Mouse (Mus musculus) left cerebral cortex, adult 18-20 months (tissue): ENCODE data around the gene Mfsd11. TPM values are rescaled to one million over a fixed set of nuclear protein-coding genes. Genes with fewer than 3 reads are reported as not detected.
"Not testable (repeated sequence)": the region's sequence is repeated elsewhere in the genome, so short reads cannot be mapped to it uniquely, and the experiment has no call there.

Source experiments
- DNase-seq, 2 experiments: peaks; one replicate each; pipeline ENCODE4 v3.0.0; 2021 to 2022; ENCODE audit warnings: low spot score in 2 of 2, mixed read lengths in 1 of 2
- total RNA-seq, 2 experiments: library from RNA; stranded (reverse); gene quantifications; 2 replicates each; pipeline ENCODE4 v1.2.3; 2021

The Mfsd11 gene
- total RNA-seq, 2 experiments from 2014 or later, result 40.3 to 44.9 TPM

GRCm38 (mm10) chr11:116847187-116848085, 4.8 kb upstream of the Mfsd11 start:
- no peak for DNase-seq

DNA sequence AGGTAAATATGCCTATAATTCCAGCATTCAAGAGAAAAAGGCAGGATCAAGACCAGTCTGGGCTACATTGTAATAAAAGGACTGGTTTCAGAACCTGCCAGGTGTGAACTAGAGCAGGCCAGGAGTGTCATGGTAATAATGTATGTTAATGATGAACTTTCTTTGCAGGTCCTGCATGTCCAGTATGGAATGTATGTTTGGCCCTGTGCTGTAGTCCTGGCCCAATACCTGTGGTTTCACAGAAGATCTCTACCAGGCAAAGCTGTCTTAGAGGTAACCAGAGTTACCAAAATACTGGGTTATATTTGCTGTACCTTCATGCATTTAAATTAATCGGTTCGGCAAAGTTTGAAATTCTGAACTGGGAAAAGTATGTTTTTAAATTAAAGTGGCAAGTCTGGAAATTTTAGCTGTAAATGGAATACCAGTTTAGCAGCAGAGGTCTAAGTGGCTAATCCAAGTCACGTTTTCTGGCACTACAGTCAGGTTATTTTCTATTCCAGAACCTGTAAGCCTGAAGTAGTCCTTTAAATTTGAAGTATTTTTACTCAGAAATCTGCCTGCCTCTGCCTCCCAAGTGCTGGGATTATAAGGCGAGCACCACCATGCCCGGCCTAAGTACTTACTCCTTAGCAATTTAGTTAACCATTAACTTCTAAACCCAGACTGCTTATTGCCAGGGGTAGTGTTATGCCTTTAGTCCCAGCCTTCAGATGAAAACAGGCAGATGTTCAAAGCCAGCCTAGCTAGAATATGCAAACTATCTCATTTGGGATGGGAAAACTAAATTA, 4.0 kb upstream of the Mfsd11 start:
- no peak for DNase-seq

- not testable (repeated sequence) for DNase-seq
Observed at GRCm38 (mm10) chr11:116848877-116849178, 3.4 kb upstream of the Mfsd11 start.

DNA sequence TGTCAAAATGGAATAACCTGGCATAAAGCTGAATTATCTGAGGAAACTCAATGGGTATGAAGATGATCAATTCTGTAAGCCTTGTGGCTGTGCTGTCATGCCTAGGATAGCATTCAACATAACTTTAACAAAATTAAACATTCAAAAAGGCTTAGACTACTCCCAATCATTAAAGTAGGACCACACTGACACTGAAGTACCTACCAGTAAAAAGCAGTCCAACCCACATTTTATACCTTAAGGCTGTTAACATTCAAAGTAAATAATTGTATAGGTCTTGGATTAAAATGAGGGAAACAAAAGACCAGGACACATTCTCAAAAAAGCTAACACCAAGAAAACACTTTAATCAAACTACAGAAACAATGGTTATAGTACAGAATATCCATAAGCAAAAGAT, 2.7 kb upstream of the Mfsd11 start:
- DNase-seq, result no peak

DNA sequence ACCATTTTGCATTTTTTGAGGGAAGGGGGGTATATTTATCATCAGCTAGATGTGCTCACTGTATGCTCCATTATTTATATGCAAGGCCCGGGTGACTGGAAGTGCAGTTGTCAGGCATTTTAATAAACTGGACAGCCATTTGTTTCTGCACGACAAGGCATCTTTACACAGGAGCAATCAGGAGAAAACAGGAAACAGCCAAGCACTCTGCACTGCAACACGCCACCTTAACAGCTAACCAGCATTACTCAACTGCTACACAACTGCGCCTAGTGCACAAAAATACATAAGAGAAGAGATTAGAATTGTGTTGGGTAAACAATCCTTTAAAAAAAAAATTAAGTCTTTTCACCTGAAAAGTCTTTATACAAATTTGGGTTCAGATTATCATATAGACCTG, 2.2 kb upstream of the Mfsd11 start:
- no peak for DNase-seq

DNA sequence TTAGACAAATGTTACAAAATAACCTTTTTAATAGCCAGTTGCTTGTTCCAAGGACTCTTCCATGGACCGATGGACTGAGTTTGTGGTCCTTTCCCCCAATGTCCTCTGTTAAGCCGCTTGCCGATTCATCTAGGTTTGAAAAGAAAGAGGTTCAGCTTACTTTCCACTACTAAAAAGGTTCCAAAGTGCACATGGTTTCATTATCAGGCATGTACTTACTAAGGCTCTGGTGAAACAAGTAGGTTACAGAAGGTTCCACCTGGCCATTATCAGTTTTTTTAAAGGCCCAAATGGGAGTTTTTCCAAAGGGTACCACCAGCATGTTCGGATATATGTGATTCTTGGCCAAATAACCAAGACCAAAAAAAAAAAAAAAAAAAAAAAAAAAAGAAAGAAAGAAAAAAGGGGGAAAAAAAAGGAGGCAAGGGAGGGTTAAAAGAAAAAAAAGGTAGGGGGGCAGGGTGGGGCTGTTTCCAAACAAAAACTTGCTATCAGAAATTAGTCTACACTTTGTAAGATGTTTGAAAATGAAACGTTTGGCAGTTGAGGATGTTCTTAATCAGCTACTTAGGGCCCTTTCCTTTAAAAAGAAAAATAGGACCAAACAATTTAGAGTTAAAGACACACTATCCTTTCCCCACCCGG, 1.3 kb upstream of the Mfsd11 start:
- DNase-seq, result no peak

- DNase-seq, result no peak
Observed at GRCm38 (mm10) chr11:116851576-116852290, 507 bp upstream of the Mfsd11 start.

DNA sequence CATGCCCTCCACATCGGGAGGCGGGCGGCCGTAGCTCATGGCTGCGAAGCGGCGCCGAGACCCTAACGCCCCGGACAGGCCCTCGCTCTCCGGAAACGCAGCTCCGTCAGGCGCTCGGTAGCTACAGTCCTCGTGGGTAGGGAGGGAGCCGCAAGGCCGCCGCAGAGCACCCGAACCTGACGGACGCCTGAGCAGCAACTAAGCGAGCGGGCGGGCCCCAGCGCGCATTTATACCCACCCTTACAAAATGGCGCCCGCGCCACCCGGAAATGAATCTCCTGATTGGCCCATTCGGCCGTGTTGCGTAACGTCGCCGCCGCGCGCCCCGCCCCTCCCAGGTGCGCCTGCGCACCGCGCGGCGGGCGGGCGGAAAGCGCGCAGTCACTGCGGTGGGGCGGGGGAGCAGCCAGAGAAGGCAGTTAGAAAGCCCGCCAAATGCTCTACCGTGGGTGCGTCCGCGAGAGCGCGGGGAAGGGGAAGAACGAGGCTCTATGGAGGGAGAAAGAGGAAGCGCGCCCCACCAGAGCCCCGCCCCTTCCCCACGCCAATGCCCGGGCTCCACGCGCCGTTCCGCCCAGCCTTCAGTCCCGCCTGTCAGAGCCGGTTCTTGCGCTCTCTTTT, 761 bp downstream of the Mfsd11 start, which contains the start of gene Srsf2:
Gene Srsf2 (minus strand): TSS at position 204 of the 621 bp plus-strand sequence.
- DNase-seq, result peak; percentile 94 to 97

DNA sequence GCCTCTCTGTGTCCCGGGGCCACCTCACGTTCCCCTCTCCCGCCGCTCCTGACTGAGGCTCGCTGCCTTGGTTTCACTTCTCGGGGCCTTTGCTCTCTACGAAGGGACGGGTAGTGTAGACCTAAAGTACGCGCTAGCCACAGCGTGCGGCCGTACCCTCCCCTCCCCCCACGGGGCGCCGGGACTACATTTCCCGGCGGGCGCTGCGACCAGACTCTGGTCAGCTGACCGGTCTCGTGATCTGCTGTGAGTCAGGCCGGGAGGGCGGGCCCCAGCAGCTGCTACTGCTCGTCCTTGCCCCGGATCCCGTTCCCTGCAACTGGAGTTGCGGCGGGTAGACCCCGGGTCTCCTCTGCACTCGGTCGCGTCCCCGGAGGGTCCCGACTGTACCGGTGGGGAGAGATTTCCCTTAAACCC, 1.3 kb downstream of the Mfsd11 start:
- peak; percentile 98 for DNase-seq

GRCm38 (mm10) chr11:116854279-116854678, 2.0 kb downstream of the Mfsd11 start:
- DNase-seq, result no peak

GRCm38 (mm10) chr11:116857183-116857850, 5.1 kb downstream of the Mfsd11 start:
- DNase-seq, result no peak

- no peak for DNase-seq
Observed at GRCm38 (mm10) chr11:116864444-116864843, 12.2 kb downstream of the Mfsd11 start.

- DNase-seq, result no peak
Observed at GRCm38 (mm10) chr11:116865945-116866585, 13.8 kb downstream of the Mfsd11 start.

DNA sequence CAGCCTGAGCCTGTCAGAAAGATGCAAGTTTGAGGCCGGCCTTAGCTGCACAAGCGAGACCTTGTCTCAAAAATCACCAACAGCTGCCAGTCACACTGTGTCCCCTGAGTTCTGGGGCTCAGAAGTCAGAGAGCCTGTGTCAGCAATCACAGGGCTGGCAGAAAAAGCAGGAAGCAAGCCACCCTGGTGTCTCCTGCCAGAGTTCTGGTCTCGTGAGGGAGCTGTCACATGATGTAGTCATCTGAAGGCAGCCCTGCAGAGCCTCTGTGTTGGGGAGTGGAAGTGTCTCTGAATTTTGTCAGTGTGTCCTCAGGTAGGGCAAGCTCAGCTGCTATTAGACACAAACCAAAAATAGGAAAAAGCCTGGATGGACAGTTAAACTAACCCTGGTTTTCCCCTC, 15.9 kb downstream of the Mfsd11 start:
- DNase-seq, result no peak

DNA sequence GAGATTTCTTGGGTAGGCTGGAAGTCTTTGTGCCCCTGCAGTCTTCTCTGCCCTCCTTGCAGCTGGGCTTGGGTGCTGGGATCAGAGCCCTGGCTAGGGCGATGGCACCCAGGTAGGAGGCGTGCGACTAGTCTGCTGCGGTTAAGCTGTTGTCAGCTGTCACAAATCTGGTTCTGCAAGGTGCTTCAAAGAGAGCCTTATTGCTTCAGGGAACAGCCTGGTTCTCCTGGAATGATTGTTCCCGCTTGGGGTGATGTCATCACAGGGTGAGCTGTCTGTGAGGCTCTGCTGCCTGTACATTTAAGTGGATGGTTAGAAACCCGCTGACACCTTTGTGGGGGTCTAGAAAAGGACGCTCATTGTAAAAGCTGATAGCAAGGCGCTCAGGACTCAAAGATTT, 17.0 kb downstream of the Mfsd11 start:
- no peak for DNase-seq

DNA sequence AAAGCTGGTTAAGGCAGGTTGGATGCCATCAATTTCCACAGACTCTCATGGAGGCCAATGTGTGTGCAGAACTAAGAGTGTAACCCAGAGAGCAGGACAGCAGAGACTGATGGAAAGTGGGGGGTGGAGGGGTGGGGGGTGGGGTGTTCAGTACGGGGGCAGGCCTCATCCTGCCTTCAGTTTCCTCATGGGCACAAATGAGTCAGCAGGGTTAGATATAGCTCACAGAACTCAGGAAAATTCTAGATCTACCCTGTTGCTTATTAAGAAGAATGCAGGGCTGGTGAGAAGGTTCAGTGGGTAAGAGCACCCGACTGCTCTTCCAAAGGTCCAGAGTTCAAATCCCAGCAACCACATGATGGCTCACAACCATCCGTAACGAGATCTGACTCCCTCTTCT, 17.4 kb downstream of the Mfsd11 start:
- DNase-seq, result no peak

- DNase-seq, result no peak
Observed at GRCm38 (mm10) chr11:116871538-116871937, 19.3 kb downstream of the Mfsd11 start.

GRCm38 (mm10) chr11:116873987-116874386, 21.7 kb downstream of the Mfsd11 start:
- peak; percentile 39 to 54 for DNase-seq

DNA sequence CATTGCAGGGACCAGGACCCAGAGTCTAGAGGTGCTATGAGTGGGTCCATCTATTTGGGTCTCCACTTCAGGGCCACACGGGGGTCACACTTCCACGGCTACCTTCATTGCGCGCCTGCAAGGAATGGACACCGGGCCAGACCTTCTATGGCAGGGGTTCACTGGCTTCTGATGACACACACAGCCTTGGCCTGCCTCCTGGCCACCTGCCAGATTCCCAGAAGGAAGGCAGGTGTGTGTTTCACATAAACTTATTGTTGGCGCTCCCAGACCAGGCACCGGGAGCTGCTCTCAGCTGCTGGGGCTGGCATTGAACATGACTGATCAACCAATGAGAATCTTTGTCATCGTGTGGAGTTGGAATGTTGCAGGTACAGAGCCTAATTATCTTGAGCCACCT, 26.2 kb downstream of the Mfsd11 start:
- no peak for DNase-seq

GRCm38 (mm10) chr11:116880839-116881238, 28.6 kb downstream of the Mfsd11 start:
- peak; percentile 38 for DNase-seq
